Mouse (Mus musculus): ENCODE measurements around the gene Ccnc.

Ccnc gene

GRCm38 (mm10) chr4:21801620-21802019 lies 74.1 kb downstream of the Ccnc start:
- DNase-seq (ENCODE audit: low read depth, low spot score), result no peak

- DNase-seq (ENCODE audit: low read depth, low spot score), result no peak
Measured at GRCm38 (mm10) chr4:21807204-21807603, 79.7 kb downstream of the Ccnc start.

Data from embryo, embryonic 11.5 days (tissue).